Mouse (Mus musculus): ENCODE measurements at regions not wholly inside any gene's neighbourhood (a gene's known extent, or its start where the extent isn't known, plus 50 kb on each side); places are given as distances from the start of the nearest gene placed in this dataset.

DNA sequence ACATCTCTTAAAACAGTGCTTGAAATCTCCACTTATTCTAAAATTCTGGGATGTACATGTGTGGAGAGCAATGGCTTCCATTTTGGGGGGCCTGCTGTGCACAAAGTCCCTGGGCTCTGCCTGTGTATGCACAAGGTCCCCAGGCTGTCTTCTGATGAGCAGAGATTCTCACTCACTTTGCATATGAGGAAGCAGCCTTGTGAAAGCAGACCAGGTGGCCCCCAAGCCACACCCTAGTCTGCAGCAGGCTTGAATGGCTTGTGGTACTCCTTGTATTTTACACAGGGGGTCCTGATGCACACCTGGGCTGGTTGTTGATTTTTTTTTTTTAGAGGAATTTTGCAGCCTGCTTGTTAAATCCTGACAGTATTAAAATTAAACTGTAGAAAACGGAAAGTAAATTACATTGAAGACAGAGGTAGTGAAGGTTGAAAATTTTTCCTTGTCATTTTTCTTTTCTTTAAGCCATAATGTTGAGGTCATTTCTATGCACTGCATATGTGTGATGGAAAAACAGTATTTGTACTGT lies 1413.8 kb downstream of the Gsdmc2 start:
- TF ChIP-seq ZC3H11A (IDR thresholded peaks at IDR 0.05; ENCODE audit: borderline replicate concordance, low read depth, low read length) (no peak), CHD2 (IDR thresholded peaks at IDR 0.05; ENCODE audit: low read depth, low read length) (no peak), ZNF384 (IDR thresholded peaks at IDR 0.05; ENCODE audit: low read depth, low read length) (0 out of 2 replicates have a peak, but pooled peaks have one; percentile 27)

All from ES-E14 (cell line).